Mouse (Mus musculus): ENCODE results near the gene Pitpnm2. TPM values are rescaled to one million over a fixed set of nuclear protein-coding genes. Genes with fewer than 3 reads are reported as not detected.
A peak's percentile ranks its signal among the peaks of the same experiment; 100 is the strongest.

Gene Pitpnm2
- polyA plus RNA-seq, 1 experiment from 2014 or later: 3.4 TPM

DNA sequence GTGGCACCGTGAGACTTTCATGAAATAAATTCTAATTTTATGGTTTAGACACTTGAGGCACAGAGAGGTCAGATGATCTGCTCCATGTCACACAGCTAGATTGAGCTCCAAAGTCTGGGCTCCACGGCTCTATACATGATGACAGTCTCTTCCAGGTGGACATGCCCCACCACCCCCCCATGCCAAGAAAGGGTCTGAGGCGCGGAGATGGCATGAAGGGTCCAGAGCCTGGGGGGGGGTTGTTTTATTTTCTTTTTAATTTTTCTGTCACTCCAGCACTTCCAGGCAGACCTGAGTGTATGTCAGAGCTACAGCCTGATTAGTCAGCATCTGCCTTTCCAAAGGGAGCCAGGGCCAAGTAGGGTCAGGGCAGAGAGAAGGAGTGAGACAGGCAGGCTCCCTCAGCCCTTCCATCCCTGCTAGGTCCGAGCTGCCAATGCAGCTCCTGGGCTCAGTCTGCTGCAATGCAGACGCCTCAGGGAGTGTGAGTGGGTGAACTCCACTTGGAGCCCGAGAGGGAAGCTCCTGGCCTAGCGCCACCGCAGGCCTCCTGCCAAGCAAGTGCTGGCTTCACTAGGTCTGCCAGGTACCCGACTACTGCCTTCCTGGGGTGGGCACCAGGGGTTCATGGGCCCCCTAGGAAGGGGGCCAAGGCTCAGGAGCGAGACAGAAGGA lies 156.3 kb downstream of the Pitpnm2 start:
- WGBS: 74% methylated on average over 11 of the region's 11 CpGs
- no peaks in the 10 kb centered on the region for H3K9me3 ChIP-seq (replicated peaks; ENCODE audit: control insufficient read depth, low read length)
- ATAC-seq (replicated peaks; ENCODE audit: insufficient number of reproducible peaks, low FRiP score, low TSS enrichment, low read depth): no peak
- no peak overlapping the region for H3K4me3 ChIP-seq (ENCODE audit: low read depth, low read length)
- no peaks in the 10 kb centered on the region for H3K27me3 ChIP-seq (ENCODE audit: control insufficient read depth, insufficient read depth, low read length)
- H3K4me1 ChIP-seq (ENCODE audit: control insufficient read depth, insufficient read depth, low read length): no peaks in the 10 kb centered on the region
- no peak overlapping the region for H3K4me2 ChIP-seq (ENCODE audit: low read depth, low read length)
- no peaks in the 10 kb centered on the region for H3K36me3 ChIP-seq (replicated peaks; ENCODE audit: control insufficient read depth, insufficient read depth, low read depth, low read length)
- no peak for DNase-seq (ENCODE audit: low spot score)
- no peak overlapping the region for H3K9ac ChIP-seq (replicated peaks; ENCODE audit: low read length)
- H3K27ac ChIP-seq (replicated peaks; ENCODE audit: low read depth, low read length): no peak overlapping the region

DNA sequence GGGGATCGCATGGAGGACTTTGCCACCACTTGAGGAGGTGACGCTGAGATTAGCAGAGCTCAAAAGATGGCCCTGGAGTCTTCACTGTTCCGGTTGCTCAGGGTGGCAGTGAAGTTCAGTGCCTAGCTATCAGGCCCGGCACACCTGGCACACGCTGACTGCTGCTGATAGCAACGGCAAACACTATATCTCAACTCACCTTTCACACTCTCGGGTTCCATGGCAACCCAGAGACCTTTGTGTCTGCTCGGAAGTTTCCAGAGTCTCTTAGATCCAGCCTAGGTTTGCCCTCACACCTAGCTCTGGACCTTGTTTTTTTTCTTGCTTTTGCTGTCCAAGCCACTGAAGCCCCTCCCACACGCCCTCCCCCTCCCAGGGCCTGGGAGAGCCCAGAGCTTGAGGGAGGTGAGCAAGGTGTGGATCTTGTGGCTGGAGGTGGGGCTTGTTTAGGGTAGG lies 157.6 kb downstream of the Pitpnm2 start:
- ATAC-seq (replicated peaks; ENCODE audit: insufficient number of reproducible peaks, low FRiP score, low TSS enrichment, low read depth): no peak
- 67% methylated on average over 9 of the region's 9 CpGs for WGBS

DNA sequence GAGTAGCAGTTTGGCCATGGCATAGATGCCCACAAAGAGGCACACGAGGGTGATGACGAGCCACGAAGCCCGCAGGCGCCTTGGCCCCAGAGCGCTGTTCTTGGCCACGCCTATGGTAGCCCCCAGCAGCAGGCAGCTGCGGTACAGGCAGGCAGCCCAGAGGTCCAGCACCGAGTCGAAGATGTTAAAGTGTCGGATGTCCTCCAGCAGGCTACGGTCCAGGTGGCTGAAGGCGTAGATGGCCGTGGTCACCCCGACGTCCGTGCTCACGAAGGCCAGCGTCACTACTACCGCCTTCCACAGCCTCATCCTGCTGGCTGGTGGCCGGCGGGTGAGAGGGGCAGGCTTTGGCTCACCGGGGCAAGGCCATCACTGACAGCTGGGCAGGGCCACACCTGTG lies 159.7 kb downstream of the Pitpnm2 start:
- Histone ChIP-seq H3K27ac (replicated peaks; ENCODE audit: low read depth, low read length) (no peak overlapping the region), H3K4me3 (ENCODE audit: low read depth, low read length) (no peak overlapping the region), H3K36me3 (replicated peaks; ENCODE audit: control insufficient read depth, insufficient read depth, low read depth, low read length) (no peaks in the 10 kb centered on the region), H3K9ac (replicated peaks; ENCODE audit: low read length) (no peak overlapping the region), H3K27me3 (ENCODE audit: control insufficient read depth, insufficient read depth, low read length) (no peaks in the 10 kb centered on the region), H3K4me2 (ENCODE audit: low read depth, low read length) (no peak overlapping the region), H3K9me3 (replicated peaks; ENCODE audit: control insufficient read depth, low read length) (no peaks in the 10 kb centered on the region), H3K4me1 (ENCODE audit: control insufficient read depth, insufficient read depth, low read length) (no peaks in the 10 kb centered on the region)
- DNase-seq (ENCODE audit: low spot score) (no peak), ATAC-seq (replicated peaks; ENCODE audit: insufficient number of reproducible peaks, low FRiP score, low TSS enrichment, low read depth) (peak; percentile 35; the same call in 1 of the 2 replicates)
- WGBS: 83% methylated on average over 23 of the region's 23 CpGs

More for the DNA sequence above, 157.6 kb downstream of the Pitpnm2 start:
- Histone ChIP-seq H3K4me1 (ENCODE audit: control insufficient read depth, insufficient read depth, low read length) (no peaks in the 10 kb centered on the region), H3K9ac (replicated peaks; ENCODE audit: low read length) (no peak overlapping the region), H3K27me3 (ENCODE audit: control insufficient read depth, insufficient read depth, low read length) (no peaks in the 10 kb centered on the region), H3K27ac (replicated peaks; ENCODE audit: low read depth, low read length) (no peak overlapping the region), H3K9me3 (replicated peaks; ENCODE audit: control insufficient read depth, low read length) (no peaks in the 10 kb centered on the region), H3K4me2 (ENCODE audit: low read depth, low read length) (no peak overlapping the region), H3K36me3 (replicated peaks; ENCODE audit: control insufficient read depth, insufficient read depth, low read depth, low read length) (no peaks in the 10 kb centered on the region), H3K4me3 (ENCODE audit: low read depth, low read length) (no peak overlapping the region)
- DNase-seq (ENCODE audit: low spot score): no peak

DNA sequence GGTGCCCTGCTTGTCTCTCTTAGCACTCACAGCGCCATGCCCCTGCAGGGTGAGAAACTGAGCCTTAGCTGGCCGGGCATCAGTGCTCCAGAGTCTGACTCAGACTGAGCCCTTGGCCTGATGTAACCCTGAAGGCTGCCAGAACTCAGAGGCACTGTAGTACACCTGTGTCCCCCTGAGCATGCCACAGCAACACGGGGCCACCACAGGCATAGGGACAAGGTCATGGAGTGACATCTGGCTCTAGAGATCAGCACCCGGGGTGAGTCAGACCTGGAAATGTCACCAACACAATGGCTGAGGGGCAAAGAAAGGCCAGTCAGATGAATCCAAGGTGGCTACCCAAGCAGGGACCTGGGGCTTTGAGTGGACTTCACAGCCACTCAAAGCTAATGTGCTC lies 162.7 kb downstream of the Pitpnm2 start:
- ATAC-seq (replicated peaks; ENCODE audit: insufficient number of reproducible peaks, low FRiP score, low TSS enrichment, low read depth) (no peak), DNase-seq (ENCODE audit: low spot score) (no peak)
- no peak overlapping the region for H3K27ac ChIP-seq (replicated peaks; ENCODE audit: low read depth, low read length)
- H3K4me3 ChIP-seq (ENCODE audit: low read depth, low read length): no peak overlapping the region
- H3K36me3 ChIP-seq (replicated peaks; ENCODE audit: control insufficient read depth, insufficient read depth, low read depth, low read length): no peaks in the 10 kb centered on the region
- H3K27me3 ChIP-seq (ENCODE audit: control insufficient read depth, insufficient read depth, low read length): no peaks in the 10 kb centered on the region
- no peaks in the 10 kb centered on the region for H3K4me1 ChIP-seq (ENCODE audit: control insufficient read depth, insufficient read depth, low read length)
- no peaks in the 10 kb centered on the region for H3K9me3 ChIP-seq (replicated peaks; ENCODE audit: control insufficient read depth, low read length)
- WGBS: 83% methylated on average over 4 of the region's 4 CpGs
- H3K4me2 ChIP-seq (ENCODE audit: low read depth, low read length): no peak overlapping the region
- H3K9ac ChIP-seq (replicated peaks; ENCODE audit: low read length): no peak overlapping the region

DNA sequence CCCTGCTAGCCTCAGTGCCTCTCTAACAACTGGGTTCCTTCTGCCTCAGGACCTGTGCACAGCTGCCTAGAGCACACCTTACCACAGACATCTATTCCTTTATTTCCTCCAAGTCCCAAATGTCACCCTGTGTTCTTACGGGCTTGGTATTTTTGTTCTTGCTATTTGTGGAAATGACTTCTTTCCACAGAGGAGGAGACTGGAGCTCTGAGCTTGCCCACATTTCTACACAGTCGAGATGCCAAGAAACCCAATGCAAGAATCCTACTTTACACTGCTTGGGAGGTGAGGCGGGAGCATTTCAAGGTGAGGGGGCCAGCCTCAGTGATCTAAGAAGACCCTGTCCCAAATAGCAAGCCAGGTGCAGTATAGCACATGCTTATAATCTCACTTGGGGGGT lies 164.0 kb downstream of the Pitpnm2 start:
- no peak for DNase-seq (ENCODE audit: low spot score)
- no peak overlapping the region for H3K4me2 ChIP-seq (ENCODE audit: low read depth, low read length)
- no peaks in the 10 kb centered on the region for H3K9me3 ChIP-seq (replicated peaks; ENCODE audit: control insufficient read depth, low read length)
- no peak overlapping the region for H3K9ac ChIP-seq (replicated peaks; ENCODE audit: low read length)
- no peaks in the 10 kb centered on the region for H3K36me3 ChIP-seq (replicated peaks; ENCODE audit: control insufficient read depth, insufficient read depth, low read depth, low read length)
- ATAC-seq (replicated peaks; ENCODE audit: insufficient number of reproducible peaks, low FRiP score, low TSS enrichment, low read depth): no peak
- no peaks in the 10 kb centered on the region for H3K27me3 ChIP-seq (ENCODE audit: control insufficient read depth, insufficient read depth, low read length)
- no peak overlapping the region for H3K27ac ChIP-seq (replicated peaks; ENCODE audit: low read depth, low read length)
- WGBS: 82% methylated on average over 3 of the region's 3 CpGs
- no peaks in the 10 kb centered on the region for H3K4me1 ChIP-seq (ENCODE audit: control insufficient read depth, insufficient read depth, low read length)
- H3K4me3 ChIP-seq (ENCODE audit: low read depth, low read length): no peak overlapping the region

GRCm38 (mm10) chr5:124084588-124085173 lies 164.9 kb downstream of the Pitpnm2 start:
- no peak overlapping the region for H3K4me2 ChIP-seq (ENCODE audit: low read depth, low read length)
- WGBS: 41% methylated on average over 11 of the region's 11 CpGs
- H3K9ac ChIP-seq (replicated peaks; ENCODE audit: low read length): no peak overlapping the region
- no peaks in the 10 kb centered on the region for H3K36me3 ChIP-seq (replicated peaks; ENCODE audit: control insufficient read depth, insufficient read depth, low read depth, low read length)
- no peak overlapping the region for H3K4me3 ChIP-seq (ENCODE audit: low read depth, low read length)
- no peak overlapping the region for H3K27ac ChIP-seq (replicated peaks; ENCODE audit: low read depth, low read length)
- H3K27me3 ChIP-seq (ENCODE audit: control insufficient read depth, insufficient read depth, low read length): no peaks in the 10 kb centered on the region
- ATAC-seq (replicated peaks; ENCODE audit: insufficient number of reproducible peaks, low FRiP score, low TSS enrichment, low read depth) (0 out of 2 replicates have a peak, but pooled peaks have one; percentile 19), DNase-seq (ENCODE audit: low spot score) (peak; percentile 86)
- H3K9me3 ChIP-seq (replicated peaks; ENCODE audit: control insufficient read depth, low read length): no peaks in the 10 kb centered on the region
- H3K4me1 ChIP-seq (ENCODE audit: control insufficient read depth, insufficient read depth, low read length): no peaks in the 10 kb centered on the region

GRCm38 (mm10) chr5:124083850-124084587 lies 165.5 kb downstream of the Pitpnm2 start:
- Histone ChIP-seq H3K36me3 (replicated peaks; ENCODE audit: control insufficient read depth, insufficient read depth, low read depth, low read length) (no peaks in the 10 kb centered on the region), H3K27ac (replicated peaks; ENCODE audit: low read depth, low read length) (no peak overlapping the region), H3K9ac (replicated peaks; ENCODE audit: low read length) (no peak overlapping the region), H3K4me1 (ENCODE audit: control insufficient read depth, insufficient read depth, low read length) (no peaks in the 10 kb centered on the region), H3K27me3 (ENCODE audit: control insufficient read depth, insufficient read depth, low read length) (no peaks in the 10 kb centered on the region), H3K9me3 (replicated peaks; ENCODE audit: control insufficient read depth, low read length) (no peaks in the 10 kb centered on the region), H3K4me2 (ENCODE audit: low read depth, low read length) (no peak overlapping the region), H3K4me3 (ENCODE audit: low read depth, low read length) (no peak overlapping the region)
- DNase-seq (ENCODE audit: low spot score): no peak
- 83% methylated on average over 14 of the region's 14 CpGs for WGBS
- no peak for ATAC-seq (replicated peaks; ENCODE audit: insufficient number of reproducible peaks, low FRiP score, low TSS enrichment, low read depth)
